Mouse (Mus musculus) spleen, adult 18-20 months (tissue): ENCODE data around the gene Scgb2b17.
"Not testable (repeated sequence)": the region's sequence is repeated elsewhere in the genome, so short reads cannot be mapped to it uniquely, and the experiment has no call there.

ENCODE experiments used
- DNase-seq, 2 experiments: peaks; one replicate each; pipeline ENCODE4 v3.0.0; 2022; ENCODE audit warnings: mixed read lengths in 2 of 2

Gene Scgb2b17

DNA sequence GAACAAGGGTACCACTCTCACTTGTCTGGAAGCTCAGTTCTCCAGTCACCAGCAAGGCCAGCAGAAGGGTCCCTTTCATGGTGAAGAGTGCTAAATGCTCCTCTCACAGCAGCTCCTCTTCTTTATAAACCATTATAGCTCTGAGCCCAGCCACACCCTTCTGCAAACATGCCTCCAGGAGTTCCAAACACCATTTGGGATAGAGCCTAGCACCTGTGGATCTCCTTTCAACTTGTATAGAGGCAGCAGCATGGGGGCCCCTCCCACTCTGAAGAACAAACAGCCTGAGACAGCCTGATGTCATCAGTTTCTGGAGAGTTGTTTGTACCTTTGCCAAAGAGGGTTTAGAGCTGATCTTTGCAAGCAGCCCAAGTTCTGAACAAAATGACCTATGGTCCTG is at the start of gene Scgb2b17:
Gene Scgb2b17, minus strand, starts transcription at position 101 of the 400 bp plus-strand sequence.
- DNase-seq = not testable (repeated sequence)

DNA sequence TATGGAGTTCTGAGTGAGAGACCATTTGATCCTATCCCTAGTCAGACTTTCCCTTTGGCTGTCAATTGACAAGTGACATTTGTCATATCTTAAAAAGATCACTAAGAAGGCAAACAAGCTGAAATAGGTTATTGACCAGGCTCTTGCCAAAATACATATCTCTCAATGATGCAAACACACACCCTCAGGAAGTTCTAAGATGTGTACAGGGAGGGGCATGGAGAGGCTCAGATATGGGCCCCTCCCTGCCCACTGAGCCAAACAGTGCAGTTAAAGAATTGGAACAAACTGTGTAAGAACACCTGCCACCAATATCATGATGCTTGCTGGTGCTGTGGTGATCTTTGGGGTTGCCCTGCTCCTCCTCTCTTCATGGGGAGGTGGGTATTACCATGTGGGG is 6.8 kb upstream of the Scgb2b17 start, which contains the start of gene Scgb1b17:
Gene Scgb1b17, plus strand, starts transcription at position 301 of the 400 bp plus-strand sequence.
- not testable (repeated sequence) for DNase-seq
